ENCODE assay signal across 14 mouse cellular contexts in genomic region chr1:133988845-133989244, GRCm38 (mm10). TPM values are rescaled to one million over a fixed set of nuclear protein-coding genes. Genes with fewer than 3 reads are reported as not detected.
DNase-seq lines count a peak whose midpoint lies in the region; ATAC-seq lines count a peak whose summit lies in the region.
"Had no signal": no experiment of that assay in that cellular context is flagged by ENCODE, and none has a peak within 500 bp of the region (broad histone marks: within the 10 kb centered on the region; RNA-seq: fewer than 3 reads in every experiment).

No protein-coding gene starts in this region.

- no peak overlapping the region for H3K4me3 ChIP-seq in midbrain, embryonic 14.5 days (replicated peaks; ENCODE audit: low read depth, low read length)
- no peak overlapping the region for H3K4me3 ChIP-seq in midbrain, embryonic 13.5 days (replicated peaks)
- H3K4me3 ChIP-seq: heart, embryonic 15.5 days; left cerebral cortex, adult 2 months had no signal

- no peaks in the 10 kb centered on the region for H3K36me3 ChIP-seq in midbrain, embryonic 14.5 days (ENCODE audit: control insufficient read depth, insufficient read depth, low read length)
- no peaks in the 10 kb centered on the region for H3K36me3 ChIP-seq in midbrain, embryonic 13.5 days
- H3K36me3 ChIP-seq: heart, embryonic 15.5 days had no signal

- no peaks in the 10 kb centered on the region for H3K4me1 ChIP-seq in midbrain, embryonic 14.5 days (ENCODE audit: control insufficient read depth, insufficient read depth, low read length)
- no peaks in the 10 kb centered on the region for H3K4me1 ChIP-seq in midbrain, embryonic 13.5 days (replicated peaks)
- H3K4me1 ChIP-seq: heart, embryonic 15.5 days had no signal

- no peaks in the 10 kb centered on the region for H3K27me3 ChIP-seq in midbrain, embryonic 14.5 days (ENCODE audit: control insufficient read depth, insufficient read depth, low read length)
- no peaks in the 10 kb centered on the region for H3K27me3 ChIP-seq in midbrain, embryonic 13.5 days
- H3K27me3 ChIP-seq: heart, embryonic 15.5 days had no signal

- WGBS in midbrain, embryonic 14.5 days = 10% methylated on average over 3 of the region's 3 CpGs
- WGBS in midbrain, embryonic 13.5 days = 8% methylated on average over 3 of the region's 3 CpGs

- intact Hi-C loops in gastrocnemius, postnatal 14 days (cut with DNase I; ENCODE audit: low total_unique reads) = no loop called here
- intact Hi-C loops in left cerebral cortex, postnatal 4 days (cut with DNase I) = no loop called here

- H3K9me3 ChIP-seq in midbrain, embryonic 14.5 days (ENCODE audit: control insufficient read depth, low read length) = 0 out of 2 replicates have a peak, but pooled peaks cover 4% of the 10 kb centered on the region
- no peaks in the 10 kb centered on the region for H3K9me3 ChIP-seq in midbrain, embryonic 13.5 days
- H3K9me3 ChIP-seq: heart, embryonic 15.5 days had no signal

- H3K4me2 ChIP-seq in midbrain, embryonic 14.5 days (ENCODE audit: low read length) = no peak overlapping the region
- H3K4me2 ChIP-seq in midbrain, embryonic 13.5 days (replicated peaks) = no peak overlapping the region
- H3K4me2 ChIP-seq: heart, embryonic 15.5 days had no signal

- H3K9ac ChIP-seq in midbrain, embryonic 14.5 days (replicated peaks; ENCODE audit: low read length) = no peak overlapping the region
- H3K9ac ChIP-seq in midbrain, embryonic 13.5 days (replicated peaks) = no peak overlapping the region
- H3K9ac ChIP-seq: heart, embryonic 15.5 days; liver, embryonic 14.5 days had no signal

- H3K27ac ChIP-seq in midbrain, embryonic 14.5 days (replicated peaks; ENCODE audit: low read depth, low read length) = no peak overlapping the region
- no peak overlapping the region for H3K27ac ChIP-seq in midbrain, embryonic 13.5 days
- H3K27ac ChIP-seq: heart, embryonic 15.5 days; left cerebral cortex, adult 2 months; liver, embryonic 14.5 days had no signal

- no peak for ATAC-seq in midbrain, embryonic 14.5 days (ENCODE audit: low FRiP score, low TSS enrichment)
- no peak for ATAC-seq in midbrain, embryonic 13.5 days
- ATAC-seq: inflammation-experienced regulatory T-cells, adult 6 months; midbrain, embryonic 16.5 days had no signal

- peak; percentile 30 for DNase-seq in gastrocnemius, postnatal 14 days
- DNase-seq in gastrocnemius, adult 8-10 months (ENCODE audit: low spot score in 2 of 2) = no peak
- peak; percentile 16 for DNase-seq in midbrain, embryonic 14.5 days
- peak; percentile 32 to 43 for DNase-seq in kidney, postnatal 36 days
- peak; percentile 65 to 85 for DNase-seq in lung, postnatal 4 days
- no peak for DNase-seq in ovary, postnatal 14 days (ENCODE audit: low spot score)
- DNase-seq in left cerebral cortex, postnatal 4 days = no peak

RNA-seq across cellular contexts. Expression of gene Fmod, which starts 48.2 kb away (rescaled TPM):
- total RNA-seq in gastrocnemius, postnatal 14 days (2021) = 100 to 1,000 TPM; 197 to 203 TPM
- total RNA-seq in gastrocnemius, adult 8-10 months (2022) = 100 to 1,000 TPM in 1 of 4 experiments, 10 to 100 TPM in 3; 25.4 to 104 (median 52.6) TPM
- 0.31 and 6.4 TPM in 2 replicates for polyA plus RNA-seq in midbrain, embryonic 14.5 days (2014; fragmentation: Nextera tagmentation; extraction: Ambion mirVana)
- 5.5 and 5.7 TPM in 2 replicates for polyA plus RNA-seq in midbrain, embryonic 13.5 days (2015; fragmentation: Nextera tagmentation; extraction: Ambion mirVana)
- total RNA-seq in left cerebral cortex, postnatal 4 days (2021) = 10 to 100 TPM; 19.0 to 20.0 TPM
- total RNA-seq: MEL had no signal
- polyA plus RNA-seq: inflammation-experienced regulatory T-cells, adult 6 months had no signal

Comparison
In these comparisons a context has a peak if more than half of its experiments do, and no peak if none do; other contexts are left out.
1. DNase-seq: peak in gastrocnemius, postnatal 14 days (single experiment), midbrain, embryonic 14.5 days (single experiment), kidney, postnatal 36 days (2 of 2) and lung, postnatal 4 days (2 of 2); none in gastrocnemius, adult 8-10 months (0 of 2), ovary, postnatal 14 days (single experiment) and left cerebral cortex, postnatal 4 days (single experiment).